Mouse (Mus musculus): ENCODE measurements around the gene Ccne1. TPM values are rescaled to one million over a fixed set of nuclear protein-coding genes. Genes with fewer than 3 reads are reported as not detected.

Ccne1 gene
- total and polyA plus RNA-seq, 2 experiments, result 0.37 TPM

DNA sequence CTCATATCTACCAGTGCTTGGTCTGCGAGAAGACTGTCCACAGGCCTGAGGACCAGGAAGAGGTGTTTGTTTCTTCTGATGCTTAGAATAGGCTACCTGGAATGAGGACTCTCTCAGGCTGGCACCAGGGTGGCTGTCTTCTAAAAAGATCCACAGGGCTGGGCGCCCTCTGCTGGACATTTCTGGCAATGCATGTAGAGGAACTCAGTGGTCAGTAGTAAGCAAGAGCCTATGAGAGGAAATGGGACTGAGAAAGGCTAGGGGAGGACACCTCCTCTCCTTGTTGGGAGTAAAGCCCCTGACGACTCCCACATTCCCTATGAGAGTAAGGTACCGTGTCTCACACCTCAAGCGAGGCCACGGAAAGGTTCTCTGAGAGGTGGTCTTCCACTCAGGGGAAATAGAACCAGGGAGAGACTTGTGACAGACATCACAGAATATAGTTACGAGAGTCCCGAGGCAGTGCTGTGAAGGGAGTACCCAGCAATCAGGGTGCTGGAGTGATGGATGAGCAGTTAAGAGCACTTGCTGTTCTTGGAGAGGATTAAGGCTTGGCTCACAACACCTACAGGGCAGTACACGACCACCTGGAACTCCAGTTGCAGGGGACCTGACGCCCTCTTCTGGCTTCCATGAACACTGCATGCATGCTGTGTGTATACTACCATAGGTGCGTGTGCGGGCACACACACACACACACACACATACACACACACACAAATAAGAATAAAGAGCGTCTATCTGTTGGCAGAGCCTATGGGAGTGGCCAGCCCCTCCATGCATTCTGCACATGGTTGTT lies 34.6 kb upstream of the Ccne1 start:
- 65% methylated on average over 13 of the region's 13 CpGs for WGBS

DNA sequence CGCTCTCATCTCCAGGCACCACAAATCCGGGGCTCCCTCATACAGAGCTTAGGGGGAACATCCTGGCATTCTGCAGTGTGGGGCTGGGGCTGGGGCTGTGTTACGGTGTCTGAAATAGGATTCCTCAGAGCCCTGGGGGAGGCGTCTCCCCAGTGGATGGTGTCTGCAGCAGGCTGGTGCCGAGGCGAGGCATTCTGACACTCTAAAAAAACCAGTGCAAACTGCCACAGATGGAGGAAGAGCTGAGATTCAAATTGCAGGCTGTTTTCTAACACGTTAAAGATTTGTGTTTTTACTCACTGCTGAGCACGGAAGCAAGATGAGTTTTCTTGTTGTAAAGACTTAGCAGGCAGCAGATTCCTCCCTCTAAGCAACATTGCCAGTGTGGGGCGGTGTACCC lies 33.0 kb upstream of the Ccne1 start:
- Histone ChIP-seq H3K4me3 (ENCODE audit: insufficient read depth, low read depth, low read length) (no peak overlapping the region), H3K79me2 (ENCODE audit: control insufficient read depth, insufficient read depth, low read length) (no peaks in the 10 kb centered on the region), H3K27me3 (ENCODE audit: control insufficient read depth, insufficient read depth, low read length) (no peaks in the 10 kb centered on the region), H3K4me1 (ENCODE audit: control insufficient read depth, insufficient read depth, low read length) (no peaks in the 10 kb centered on the region), H3K9ac (ENCODE audit: low read depth, low read length) (no peak overlapping the region), H3K27ac (replicated peaks; ENCODE audit: insufficient read depth, low read depth, low read length) (no peak overlapping the region), H3K36me3 (ENCODE audit: control insufficient read depth, insufficient read depth, low read length) (no peaks in the 10 kb centered on the region)
- WGBS, result 68% methylated on average over 9 of the region's 9 CpGs
- no peak for DNase-seq (ENCODE audit: extremely low read depth, low read depth, low spot score)
- TF ChIP-seq POLR2A (IDR thresholded peaks at IDR 0.05; ENCODE audit: extremely low read depth, insufficient read depth, low read length), result no peak
- no peak for TF ChIP-seq CTCF (IDR thresholded peaks at IDR 0.05; ENCODE audit: low read depth, low read length)

More for the DNA sequence above, 34.6 kb upstream of the Ccne1 start:
- Histone ChIP-seq H3K9ac (ENCODE audit: low read depth, low read length) (no peak overlapping the region), H3K79me2 (ENCODE audit: control insufficient read depth, insufficient read depth, low read length) (no peaks in the 10 kb centered on the region), H3K27me3 (ENCODE audit: control insufficient read depth, insufficient read depth, low read length) (no peaks in the 10 kb centered on the region), H3K27ac (replicated peaks; ENCODE audit: insufficient read depth, low read depth, low read length) (no peak overlapping the region), H3K4me1 (ENCODE audit: control insufficient read depth, insufficient read depth, low read length) (no peaks in the 10 kb centered on the region), H3K36me3 (ENCODE audit: control insufficient read depth, insufficient read depth, low read length) (no peaks in the 10 kb centered on the region), H3K4me3 (ENCODE audit: insufficient read depth, low read depth, low read length) (no peak overlapping the region)
- DNase-seq (ENCODE audit: extremely low read depth, low read depth, low spot score), result peak; percentile 61
- TF ChIP-seq CTCF (IDR thresholded peaks at IDR 0.05; ENCODE audit: low read depth, low read length) (peak; percentile 85), POLR2A (IDR thresholded peaks at IDR 0.05; ENCODE audit: extremely low read depth, insufficient read depth, low read length) (no peak)

DNA sequence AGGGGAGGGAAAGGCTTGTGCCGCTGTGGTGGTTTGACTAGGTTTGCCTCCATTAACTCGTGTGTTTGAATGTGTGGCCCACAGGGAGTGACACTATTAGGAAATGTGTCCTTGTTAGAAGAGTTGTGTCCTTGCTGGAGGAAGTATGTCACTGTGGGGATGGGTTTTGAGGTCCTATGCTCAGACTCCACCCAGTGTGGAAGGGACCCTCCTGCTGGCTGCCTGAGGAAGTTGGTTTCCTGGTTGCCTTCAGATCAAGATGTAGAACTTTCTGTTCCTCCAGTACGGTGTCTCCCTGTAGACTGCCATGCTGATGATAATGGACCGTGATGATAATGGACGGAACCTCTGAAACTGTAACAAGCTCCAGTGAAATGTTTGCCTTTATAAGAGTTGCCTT lies 27.1 kb upstream of the Ccne1 start:
- TF ChIP-seq POLR2A (IDR thresholded peaks at IDR 0.05; ENCODE audit: extremely low read depth, insufficient read depth, low read length) (no peak), CTCF (IDR thresholded peaks at IDR 0.05; ENCODE audit: low read depth, low read length) (no peak)
- H3K4me1 ChIP-seq (ENCODE audit: control insufficient read depth, insufficient read depth, low read length), result no peaks in the 10 kb centered on the region
- DNase-seq (ENCODE audit: extremely low read depth, low read depth, low spot score), result no peak
- H3K79me2 ChIP-seq (ENCODE audit: control insufficient read depth, insufficient read depth, low read length), result no peaks in the 10 kb centered on the region
- no peak overlapping the region for H3K4me3 ChIP-seq (ENCODE audit: insufficient read depth, low read depth, low read length)
- H3K36me3 ChIP-seq (ENCODE audit: control insufficient read depth, insufficient read depth, low read length), result no peaks in the 10 kb centered on the region
- no peak overlapping the region for H3K9ac ChIP-seq (ENCODE audit: low read depth, low read length)
- H3K27me3 ChIP-seq (ENCODE audit: control insufficient read depth, insufficient read depth, low read length), result no peaks in the 10 kb centered on the region
- H3K27ac ChIP-seq (replicated peaks; ENCODE audit: insufficient read depth, low read depth, low read length), result no peak overlapping the region
- WGBS, result 84% methylated on average over 5 of the region's 5 CpGs

DNA sequence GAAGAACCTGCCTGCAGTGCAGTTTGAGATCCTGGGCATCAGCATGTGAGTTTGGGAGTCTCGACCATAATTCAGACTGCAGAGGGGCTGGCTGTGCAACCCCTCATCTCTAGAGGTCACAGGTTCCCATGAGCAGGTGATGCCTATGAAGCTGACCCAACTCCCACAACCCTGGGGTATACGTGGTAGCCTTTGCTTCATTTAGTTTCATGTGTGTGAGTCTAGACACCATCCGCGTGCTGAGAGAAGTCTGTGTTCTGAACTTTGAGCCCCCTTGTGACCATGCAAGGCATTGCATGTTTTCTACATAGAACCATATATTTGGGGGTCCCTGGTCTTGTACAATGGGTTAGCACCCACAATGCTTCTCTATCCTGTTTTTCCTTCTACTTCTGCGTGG lies 23.9 kb upstream of the Ccne1 start:
- Histone ChIP-seq H3K4me1 (ENCODE audit: control insufficient read depth, insufficient read depth, low read length) (no peaks in the 10 kb centered on the region), H3K4me3 (ENCODE audit: insufficient read depth, low read depth, low read length) (no peak overlapping the region), H3K36me3 (ENCODE audit: control insufficient read depth, insufficient read depth, low read length) (no peaks in the 10 kb centered on the region), H3K79me2 (ENCODE audit: control insufficient read depth, insufficient read depth, low read length) (no peaks in the 10 kb centered on the region), H3K27ac (replicated peaks; ENCODE audit: insufficient read depth, low read depth, low read length) (no peak overlapping the region), H3K27me3 (ENCODE audit: control insufficient read depth, insufficient read depth, low read length) (no peaks in the 10 kb centered on the region), H3K9ac (ENCODE audit: low read depth, low read length) (no peak overlapping the region)
- DNase-seq (ENCODE audit: extremely low read depth, low read depth, low spot score), result no peak
- TF ChIP-seq CTCF (IDR thresholded peaks at IDR 0.05; ENCODE audit: low read depth, low read length), result peak; percentile 33; the same call in 1 of the 2 replicates
- no peak for TF ChIP-seq POLR2A (IDR thresholded peaks at IDR 0.05; ENCODE audit: extremely low read depth, insufficient read depth, low read length)
- WGBS, result 35% methylated on average over 5 of the region's 5 CpGs

DNA sequence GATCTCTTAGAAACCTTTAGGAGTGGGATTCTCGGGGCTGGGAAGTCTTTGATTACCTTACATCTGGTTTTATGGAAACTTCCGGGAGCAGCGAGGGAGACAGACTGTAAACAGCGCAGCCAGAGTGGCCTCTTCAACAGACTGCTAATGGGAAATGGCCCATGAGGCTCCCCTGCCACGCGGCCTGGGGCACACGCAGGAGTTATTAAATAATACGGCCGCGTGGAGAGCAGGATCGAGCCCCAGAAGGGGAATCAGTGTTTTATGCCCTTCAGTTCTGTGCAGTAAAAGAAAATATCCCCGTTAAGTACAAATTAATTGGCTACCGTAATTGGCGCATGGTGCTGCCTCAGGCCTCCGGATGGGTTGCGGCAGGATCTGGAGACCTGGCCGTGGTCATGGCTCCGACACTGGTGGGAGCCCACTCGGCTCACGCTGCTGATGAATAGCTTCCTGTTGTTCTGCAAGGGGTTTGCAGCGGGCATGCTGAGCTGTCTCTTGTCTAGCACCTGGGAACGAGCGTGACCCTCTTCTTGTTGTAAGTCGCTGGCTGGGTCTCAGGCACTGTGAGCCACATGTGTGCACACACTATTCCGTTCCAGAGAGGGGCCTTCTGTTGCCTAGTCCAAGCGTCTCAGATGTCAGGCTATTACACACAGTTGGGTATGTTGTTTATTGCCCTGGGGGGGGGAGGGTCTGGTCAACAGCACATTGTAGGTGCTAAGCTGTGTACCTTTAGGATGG lies 22.8 kb upstream of the Ccne1 start:
- Histone ChIP-seq H3K27ac (replicated peaks; ENCODE audit: insufficient read depth, low read depth, low read length) (no peak overlapping the region), H3K4me3 (ENCODE audit: insufficient read depth, low read depth, low read length) (no peak overlapping the region), H3K36me3 (ENCODE audit: control insufficient read depth, insufficient read depth, low read length) (no peaks in the 10 kb centered on the region), H3K9ac (ENCODE audit: low read depth, low read length) (no peak overlapping the region), H3K4me1 (ENCODE audit: control insufficient read depth, insufficient read depth, low read length) (no peaks in the 10 kb centered on the region), H3K79me2 (ENCODE audit: control insufficient read depth, insufficient read depth, low read length) (no peaks in the 10 kb centered on the region), H3K27me3 (ENCODE audit: control insufficient read depth, insufficient read depth, low read length) (no peaks in the 10 kb centered on the region)
- no peak for TF ChIP-seq POLR2A (IDR thresholded peaks at IDR 0.05; ENCODE audit: extremely low read depth, insufficient read depth, low read length)
- no peak for TF ChIP-seq CTCF (IDR thresholded peaks at IDR 0.05; ENCODE audit: low read depth, low read length)
- no peak for DNase-seq (ENCODE audit: extremely low read depth, low read depth, low spot score)
- 89% methylated on average over 26 of the region's 26 CpGs for whole genome bisulfite sequencing

All from liver, adult 2 months (tissue).